Mouse (Mus musculus): ENCODE results near the gene Gsta4. TPM values are rescaled to one million over a fixed set of nuclear protein-coding genes. Genes with fewer than 3 reads are reported as not detected.
A peak's percentile ranks its signal among the peaks of the same experiment; 100 is the strongest.
"Not testable (repeated sequence)": the region's sequence is repeated elsewhere in the genome, so short reads cannot be mapped to it uniquely, and the experiment has no call there.

The Gsta4 gene
- total and polyA plus RNA-seq, 3 experiments: 1.4 to 6.8 (median 4.5) TPM

DNA sequence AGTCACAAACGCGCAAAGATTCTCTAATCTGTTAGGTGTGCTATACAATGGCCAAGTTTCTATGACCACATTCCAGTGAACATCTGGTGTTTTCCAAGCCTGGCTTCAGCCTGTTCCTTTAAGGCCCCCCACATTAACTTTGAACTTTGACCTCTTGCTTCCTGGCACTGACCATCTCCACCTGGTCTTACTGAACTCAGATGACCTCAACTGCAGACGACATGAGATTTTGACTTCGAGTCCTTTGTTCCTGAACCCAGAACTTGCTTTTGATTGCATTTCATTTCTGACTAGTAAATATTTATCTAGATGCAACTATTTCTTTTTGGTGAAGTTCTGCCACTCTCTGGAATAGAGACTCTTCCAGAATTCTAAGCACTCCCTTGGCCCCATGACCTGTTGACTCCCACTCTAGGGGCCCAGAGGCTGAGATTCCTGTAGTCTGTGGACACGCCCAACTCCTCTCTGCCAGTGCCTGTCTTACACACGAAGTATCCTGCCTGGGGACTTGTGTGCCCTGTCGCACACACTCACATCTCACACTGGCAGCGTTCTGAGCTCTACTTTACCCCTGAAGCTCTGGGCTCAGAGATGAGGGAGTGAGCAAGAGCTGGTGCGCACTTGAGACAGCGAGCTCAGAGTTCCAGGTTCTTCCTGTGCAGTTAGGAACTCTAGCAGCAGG lies 40.8 kb downstream of the Gsta4 start:
- no peak for DNase-seq (ENCODE audit: low spot score)
- Histone ChIP-seq H3K9me3 (replicated peaks) (no peaks in the 10 kb centered on the region), H3K27me3 (ENCODE audit: insufficient read depth, low read length) (no peaks in the 10 kb centered on the region; the same call in 1 of the 2 replicates), H3K4me3 (ENCODE audit: low read depth, low read length) (no peak overlapping the region), H3K36me3 (replicated peaks) (no peaks in the 10 kb centered on the region), H3K4me1 (ENCODE audit: insufficient read depth, low read depth, low read length) (no peaks in the 10 kb centered on the region)
- no peak for TF ChIP-seq GATA2 (IDR thresholded peaks at IDR 0.05; ENCODE audit: borderline replicate concordance, low read depth, low read length)
- no peak for TF ChIP-seq TAL1 (conservative IDR thresholded peaks at IDR 0.05; ENCODE audit: low read depth, low read length)
- no peak for TF ChIP-seq POLR2AphosphoS5 (IDR thresholded peaks at IDR 0.05; ENCODE audit: insufficient replicate concordance, low read depth, low read length)
- no peak for TF ChIP-seq CTCF (IDR thresholded peaks at IDR 0.05; ENCODE audit: low read depth, low read length)
- ATAC-seq (ENCODE audit: extremely low read depth, insufficient number of reproducible peaks, low FRiP score, poor library complexity, severe bottlenecking): no peak

DNA sequence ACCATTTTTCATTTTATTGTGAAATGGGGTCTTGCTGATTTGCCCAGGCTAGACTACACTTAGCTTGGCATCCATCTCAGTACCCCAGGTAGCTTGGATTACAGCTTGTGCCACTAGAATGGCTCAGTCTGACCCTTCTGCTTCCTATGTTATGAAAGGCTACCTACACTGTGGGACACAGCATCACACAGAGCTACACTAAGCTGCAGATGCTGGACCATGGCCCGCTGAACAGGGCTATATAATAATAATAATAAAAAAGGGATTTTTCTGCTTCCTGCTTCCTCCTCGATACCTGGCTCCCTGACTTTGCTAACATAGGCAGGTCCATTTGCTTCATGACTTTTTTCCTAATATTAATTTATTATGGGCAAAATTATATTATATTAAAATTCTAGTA lies 41.8 kb downstream of the Gsta4 start:
- H3K4me3 ChIP-seq (ENCODE audit: low read depth, low read length): no peak overlapping the region
- no peaks in the 10 kb centered on the region for H3K9me3 ChIP-seq (replicated peaks)
- no peak for ATAC-seq (ENCODE audit: extremely low read depth, insufficient number of reproducible peaks, low FRiP score, poor library complexity, severe bottlenecking)
- DNase-seq (ENCODE audit: low spot score): no peak
- TF ChIP-seq POLR2AphosphoS5 (IDR thresholded peaks at IDR 0.05; ENCODE audit: insufficient replicate concordance, low read depth, low read length) (no peak), GATA1 (IDR thresholded peaks at IDR 0.05; ENCODE audit: borderline replicate concordance, low read length) (no peak), GATA2 (IDR thresholded peaks at IDR 0.05; ENCODE audit: borderline replicate concordance, low read depth, low read length) (no peak), TAL1 (conservative IDR thresholded peaks at IDR 0.05; ENCODE audit: low read depth, low read length) (no peak), CTCF (IDR thresholded peaks at IDR 0.05; ENCODE audit: low read depth, low read length) (no peak)
- H3K36me3 ChIP-seq (replicated peaks): no peaks in the 10 kb centered on the region
- no peaks in the 10 kb centered on the region; the same call in 1 of the 2 replicates for H3K27me3 ChIP-seq (ENCODE audit: insufficient read depth, low read length)
- no peaks in the 10 kb centered on the region for H3K4me1 ChIP-seq (ENCODE audit: insufficient read depth, low read depth, low read length)

DNA sequence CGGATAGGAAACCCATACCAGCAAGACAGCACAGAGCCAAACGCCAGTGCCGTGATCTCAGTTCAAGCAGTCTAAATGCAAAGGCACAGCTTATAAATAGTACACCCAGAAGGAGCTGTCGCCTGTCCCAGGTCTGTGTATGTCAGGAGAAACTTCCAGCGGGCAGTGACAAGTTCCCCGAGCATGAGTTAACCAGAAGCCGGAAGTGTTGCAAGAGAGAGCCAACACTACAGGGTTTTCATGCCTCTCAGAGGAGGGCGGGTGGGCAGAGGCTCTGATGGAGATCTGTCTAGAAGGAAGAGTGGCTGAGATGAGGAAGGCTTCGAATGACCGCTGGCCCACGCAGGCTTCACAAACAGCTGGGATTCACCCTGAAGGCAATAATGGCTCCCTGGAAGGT lies 42.7 kb downstream of the Gsta4 start:
- DNase-seq (ENCODE audit: low spot score) (no peak), ATAC-seq (ENCODE audit: extremely low read depth, insufficient number of reproducible peaks, low FRiP score, poor library complexity, severe bottlenecking) (no peak)
- Histone ChIP-seq H3K4me3 (ENCODE audit: low read depth, low read length) (no peak overlapping the region), H3K36me3 (replicated peaks) (no peaks in the 10 kb centered on the region), H3K27me3 (ENCODE audit: insufficient read depth, low read length) (no peaks in the 10 kb centered on the region; the same call in 1 of the 2 replicates), H3K9me3 (replicated peaks) (no peaks in the 10 kb centered on the region), H3K4me1 (ENCODE audit: insufficient read depth, low read depth, low read length) (no peaks in the 10 kb centered on the region)
- TF ChIP-seq CTCF (IDR thresholded peaks at IDR 0.05; ENCODE audit: low read depth, low read length): no peak
- TF ChIP-seq TAL1 (conservative IDR thresholded peaks at IDR 0.05; ENCODE audit: low read depth, low read length): no peak
- no peak for TF ChIP-seq GATA2 (IDR thresholded peaks at IDR 0.05; ENCODE audit: borderline replicate concordance, low read depth, low read length)
- TF ChIP-seq GATA1 (IDR thresholded peaks at IDR 0.05; ENCODE audit: borderline replicate concordance, low read length): no peak
- TF ChIP-seq POLR2AphosphoS5 (IDR thresholded peaks at IDR 0.05; ENCODE audit: insufficient replicate concordance, low read depth, low read length): no peak

DNA sequence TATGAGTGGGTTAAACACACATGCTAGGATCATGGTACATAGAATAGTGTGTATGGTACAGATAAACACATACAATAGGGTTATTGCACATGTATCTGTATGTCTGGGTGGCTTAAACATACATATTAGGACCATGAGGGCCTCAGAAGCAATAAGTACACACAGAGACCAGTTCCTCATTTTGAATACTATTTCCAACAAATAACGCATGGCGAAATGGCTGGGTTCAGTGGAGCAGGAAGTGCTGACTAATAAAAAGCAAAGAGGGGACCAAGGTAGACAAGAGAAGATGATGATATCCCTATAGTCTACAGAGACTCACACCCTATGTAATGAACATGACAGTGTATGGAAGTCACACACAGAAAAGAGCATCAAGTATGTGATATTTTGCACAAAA lies 45.5 kb downstream of the Gsta4 start:
- H3K36me3 ChIP-seq (replicated peaks): no peaks in the 10 kb centered on the region
- H3K4me1 ChIP-seq (ENCODE audit: insufficient read depth, low read depth, low read length): no peaks in the 10 kb centered on the region
- TF ChIP-seq TAL1 (conservative IDR thresholded peaks at IDR 0.05; ENCODE audit: low read depth, low read length) (no peak), GATA1 (IDR thresholded peaks at IDR 0.05; ENCODE audit: borderline replicate concordance, low read length) (no peak), CTCF (IDR thresholded peaks at IDR 0.05; ENCODE audit: low read depth, low read length) (no peak), GATA2 (IDR thresholded peaks at IDR 0.05; ENCODE audit: borderline replicate concordance, low read depth, low read length) (no peak), POLR2AphosphoS5 (IDR thresholded peaks at IDR 0.05; ENCODE audit: insufficient replicate concordance, low read depth, low read length) (no peak)
- H3K4me3 ChIP-seq (ENCODE audit: low read depth, low read length): no peak overlapping the region
- DNase-seq (ENCODE audit: low spot score) (no peak), ATAC-seq (ENCODE audit: extremely low read depth, insufficient number of reproducible peaks, low FRiP score, poor library complexity, severe bottlenecking) (no peak)
- no peaks in the 10 kb centered on the region; the same call in 1 of the 2 replicates for H3K27me3 ChIP-seq (ENCODE audit: insufficient read depth, low read length)
- H3K9me3 ChIP-seq (replicated peaks): no peaks in the 10 kb centered on the region

DNA sequence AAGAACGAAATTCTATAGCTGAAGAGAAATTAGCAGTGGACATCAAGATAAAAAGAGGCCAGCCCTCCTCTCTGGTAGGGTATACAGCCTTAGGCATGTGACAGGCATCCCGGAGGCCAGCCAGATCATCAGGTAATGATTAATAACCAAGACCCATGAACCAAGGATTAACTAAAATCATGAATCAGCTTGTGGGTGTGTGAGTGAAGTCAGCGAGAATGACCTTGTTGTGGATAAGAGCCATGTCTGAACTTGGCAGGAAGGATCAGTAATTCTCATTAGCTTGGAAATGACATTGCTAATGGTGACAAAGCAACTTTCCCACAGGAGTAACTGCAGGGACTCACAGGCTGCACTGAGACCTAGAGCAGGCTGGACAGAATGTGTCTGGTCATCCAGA lies 47.1 kb downstream of the Gsta4 start:
- not testable (repeated sequence) for H3K4me1 ChIP-seq (ENCODE audit: insufficient read depth, low read depth, low read length); H3K9me3 ChIP-seq (replicated peaks); H3K4me3 ChIP-seq (ENCODE audit: low read depth, low read length); H3K36me3 ChIP-seq (replicated peaks); DNase-seq (ENCODE audit: low spot score); H3K27me3 ChIP-seq (ENCODE audit: insufficient read depth, low read length); ATAC-seq (ENCODE audit: extremely low read depth, insufficient number of reproducible peaks, low FRiP score, poor library complexity, severe bottlenecking)

DNA sequence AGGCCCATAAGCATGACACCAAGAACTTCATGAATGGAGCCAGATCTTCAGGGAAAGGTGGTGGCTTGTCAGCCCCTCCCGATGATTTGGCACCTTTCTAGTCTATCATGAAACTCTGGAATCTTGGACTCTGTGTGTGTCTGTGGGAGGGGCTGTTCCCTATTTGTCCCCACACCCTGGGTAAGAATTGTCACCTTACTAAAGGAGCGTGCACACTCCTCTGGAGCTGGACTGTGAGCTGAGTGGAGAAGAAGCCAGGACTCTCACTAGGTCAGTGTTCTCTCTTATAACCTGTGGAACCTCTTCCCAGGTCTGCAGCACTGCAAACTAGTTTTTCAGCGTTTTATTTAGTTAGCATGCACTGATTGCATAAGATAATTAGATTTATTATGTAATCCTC lies 47.9 kb downstream of the Gsta4 start, which contains the start of gene Gsta1:
TSS of gene Gsta1 (plus strand) at position 196 of the 400 bp plus-strand sequence.
- not testable (repeated sequence) for H3K4me3 ChIP-seq (ENCODE audit: low read depth, low read length); H3K4me1 ChIP-seq (ENCODE audit: insufficient read depth, low read depth, low read length); H3K27me3 ChIP-seq (ENCODE audit: insufficient read depth, low read length); DNase-seq (ENCODE audit: low spot score); ATAC-seq (ENCODE audit: extremely low read depth, insufficient number of reproducible peaks, low FRiP score, poor library complexity, severe bottlenecking); H3K9me3 ChIP-seq (replicated peaks); H3K36me3 ChIP-seq (replicated peaks)

DNA sequence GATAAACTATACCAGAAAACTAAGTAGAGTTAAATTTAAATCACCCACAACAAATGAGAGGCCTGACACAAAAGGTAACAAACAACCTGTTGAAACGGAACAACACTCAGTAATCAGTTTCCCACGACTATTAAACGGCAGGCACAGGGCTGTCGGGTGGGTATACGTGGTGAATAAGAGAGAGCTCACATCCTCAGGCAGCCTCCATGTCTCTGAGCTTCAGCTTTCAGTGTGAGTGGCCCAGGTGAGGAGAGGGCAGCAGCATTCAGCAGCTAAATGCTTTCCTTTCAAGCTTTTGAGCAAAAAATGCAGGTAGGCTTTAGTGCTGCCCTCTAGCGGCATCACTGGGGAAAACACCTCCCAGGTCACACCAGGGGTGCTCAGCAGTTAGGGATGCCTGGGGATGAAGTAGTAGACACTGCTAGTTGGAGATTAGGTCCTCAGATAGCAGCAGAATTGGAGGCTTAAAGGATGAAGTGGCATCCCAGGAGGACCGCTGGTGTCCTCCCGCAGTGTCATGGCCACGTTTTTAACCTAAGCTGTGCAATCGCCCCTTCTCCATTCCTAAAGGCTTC lies 50.6 kb downstream of the Gsta4 start:
- H3K4me3 ChIP-seq (ENCODE audit: low read depth, low read length); DNase-seq (ENCODE audit: low spot score); H3K36me3 ChIP-seq (replicated peaks); H3K4me1 ChIP-seq (ENCODE audit: insufficient read depth, low read depth, low read length); H3K9me3 ChIP-seq (replicated peaks); H3K27me3 ChIP-seq (ENCODE audit: insufficient read depth, low read length): not testable (repeated sequence)
- ATAC-seq (ENCODE audit: extremely low read depth, insufficient number of reproducible peaks, low FRiP score, poor library complexity, severe bottlenecking): peak; percentile 28; the same call in 1 of the 2 replicates

DNA sequence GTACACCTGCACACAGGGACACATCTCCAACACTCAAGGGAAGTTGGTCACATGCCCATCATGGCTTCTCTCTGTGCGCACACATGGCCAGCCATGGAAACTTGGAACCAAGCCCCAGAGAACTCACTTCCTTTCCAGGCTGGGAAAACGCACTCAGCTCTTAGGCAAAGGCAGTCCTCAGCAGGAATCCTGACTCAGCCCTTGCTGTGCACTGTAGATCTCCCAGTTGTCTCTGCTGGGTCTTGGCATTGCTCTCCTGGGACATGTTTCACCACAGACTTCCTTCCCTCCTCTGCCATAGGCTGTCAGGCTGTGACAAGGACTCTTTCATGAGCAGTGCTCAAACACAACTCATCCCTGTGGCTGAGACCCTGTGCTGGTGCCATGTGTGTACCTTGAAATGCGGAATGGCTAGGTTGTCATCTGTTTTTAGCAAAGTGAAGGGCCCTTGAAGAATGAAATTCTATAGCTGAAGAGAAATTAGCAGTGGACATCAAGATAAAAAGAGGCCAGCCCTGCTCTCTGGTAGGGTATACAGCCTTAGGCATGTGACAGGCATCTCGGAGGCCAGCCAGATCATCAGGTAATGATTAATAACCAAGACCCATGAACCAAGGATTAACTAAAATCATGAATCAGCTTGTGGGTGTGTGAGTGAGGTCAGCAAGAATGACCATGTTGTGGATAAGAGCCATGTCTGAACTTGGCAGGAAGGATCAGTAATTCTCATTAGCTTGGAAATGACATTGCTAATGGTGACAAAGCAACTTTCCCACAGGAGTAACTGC lies 73.3 kb downstream of the Gsta4 start:
- H3K9me3 ChIP-seq (replicated peaks); H3K4me3 ChIP-seq (ENCODE audit: low read depth, low read length); ATAC-seq (ENCODE audit: extremely low read depth, insufficient number of reproducible peaks, low FRiP score, poor library complexity, severe bottlenecking); H3K4me1 ChIP-seq (ENCODE audit: insufficient read depth, low read depth, low read length); H3K36me3 ChIP-seq (replicated peaks); DNase-seq (ENCODE audit: low spot score); H3K27me3 ChIP-seq (ENCODE audit: insufficient read depth, low read length): not testable (repeated sequence)

DNA sequence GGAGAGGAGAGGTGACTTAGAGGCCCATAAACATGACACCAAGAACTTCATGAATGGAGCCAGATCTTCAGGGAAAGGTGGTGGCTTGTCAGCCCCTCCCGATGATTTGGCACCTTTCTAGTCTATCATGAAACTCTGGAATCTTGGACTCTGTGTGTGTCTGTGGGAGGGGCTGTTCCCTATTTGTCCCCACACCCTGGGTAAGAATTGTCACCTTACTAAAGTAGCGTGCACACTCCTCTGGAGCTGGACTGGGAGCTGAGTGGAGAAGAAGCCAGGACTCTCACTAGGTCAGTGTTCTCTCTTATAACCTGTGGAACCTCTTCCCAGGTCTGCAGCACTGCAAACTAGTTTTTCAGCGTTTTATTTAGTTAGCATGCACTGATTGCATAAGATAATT lies 74.3 kb downstream of the Gsta4 start, which contains the start of gene Gm3776:
TSS of gene Gm3776 (plus strand) at position 216 of the 400 bp plus-strand sequence.
- not testable (repeated sequence) for H3K9me3 ChIP-seq (replicated peaks); H3K4me1 ChIP-seq (ENCODE audit: insufficient read depth, low read depth, low read length); H3K27me3 ChIP-seq (ENCODE audit: insufficient read depth, low read length); DNase-seq (ENCODE audit: low spot score); H3K36me3 ChIP-seq (replicated peaks); H3K4me3 ChIP-seq (ENCODE audit: low read depth, low read length); ATAC-seq (ENCODE audit: extremely low read depth, insufficient number of reproducible peaks, low FRiP score, poor library complexity, severe bottlenecking)

Data from G1E (cell line).